Mouse (Mus musculus) lung, postnatal 0 days (tissue): ENCODE data around the gene Mapre3. TPM values are rescaled to one million over a fixed set of nuclear protein-coding genes. Genes with fewer than 3 reads are reported as not detected.

Source experiments
- ATAC-seq: fragments of 200-750 bp; cut with Nextera tagmentation; 2 replicates; pipeline ENCODE4 v1.8.0; 2017; ENCODE audit warnings: moderate library complexity
- DNase-seq: peaks from one replicate; pipeline ENCODE4 v3.0.0-alpha.2; 2016; ENCODE audit warnings: low spot score
- H3K27ac ChIP-seq: fragments of 300-500 bp; sonication (generic); 2 replicates; pipeline ENCODE4 v1.5.1; 2014; ENCODE audit warnings: antibody characterized with exemption, mild to moderate bottlenecking, low read length, mixed read lengths
- H3K27me3 ChIP-seq: fragments of 300-500 bp; sonication (generic); replicated peaks from 2 replicates; pipeline ENCODE4 v1.6.1; 2014; ENCODE audit warnings: low read length, mixed read lengths; ENCODE audit not compliant: insufficient read depth
- H3K36me3 ChIP-seq: fragments of 300-500 bp; sonication (generic); 2 replicates; pipeline ENCODE4 v1.6.1; 2014; ENCODE audit warnings: low read length, mixed read lengths; ENCODE audit not compliant: insufficient read depth
- H3K4me1 ChIP-seq: fragments of 300-500 bp; sonication (generic); 2 replicates; pipeline ENCODE4 v1.6.1; 2014; ENCODE audit warnings: antibody characterized with exemption, low read depth, low read length, mixed read lengths; ENCODE audit not compliant: insufficient read depth
- H3K4me2 ChIP-seq: fragments of 300-500 bp; sonication (generic); replicated peaks from 2 replicates; pipeline ENCODE4 v1.6.1; 2014; ENCODE audit warnings: low read depth, mild to moderate bottlenecking, low read length, moderate library complexity, mixed read lengths
- H3K4me3 ChIP-seq: fragments of 300-500 bp; sonication (generic); 2 replicates; pipeline ENCODE4 v1.5.1; 2014; ENCODE audit warnings: low read depth, low read length
- H3K9ac ChIP-seq: fragments of 300-500 bp; sonication (generic); replicated peaks from 2 replicates; pipeline ENCODE4 v1.6.1; 2014; ENCODE audit warnings: low read depth, mild to moderate bottlenecking
- H3K9me3 ChIP-seq: fragments of 300-500 bp; sonication (generic); 2 replicates; pipeline ENCODE4 v1.6.1; 2016; ENCODE audit warnings: low read length, mixed read lengths
- CTCF ChIP-seq: IDR thresholded peaks from 2 replicates; pipeline ENCODE4 v1.5.1; 2016; ENCODE audit warnings: antibody characterized with exemption, mild to moderate bottlenecking
- EP300 ChIP-seq: IDR thresholded peaks from 2 replicates; pipeline ENCODE4 v1.6.1; 2016; ENCODE audit warnings: antibody characterized with exemption, mild to moderate bottlenecking, control low read depth
- WGBS: fragments of 180-500 bp; shearing (Covaris S2); extraction: QIAGEN DNeasy Blood & Tissue Kit; methylation state at CpG from one replicate; pipeline ENCODE4 v1.1.7; 2014; 5-methylcytosine and 5-hydroxymethylcytosine counted together
- polyA plus RNA-seq: library from polyadenylated mRNA; unstranded; fragments of >200 nt; fragmentation: Nextera tagmentation; extraction: Ambion mirVana; gene quantifications from 2 replicates; pipeline ENCODE4 v1.2.1, GENCODE M21; 2015

The Mapre3 gene
- 23.2 and 27.2 TPM in 2 replicates for polyA plus RNA-seq

DNA sequence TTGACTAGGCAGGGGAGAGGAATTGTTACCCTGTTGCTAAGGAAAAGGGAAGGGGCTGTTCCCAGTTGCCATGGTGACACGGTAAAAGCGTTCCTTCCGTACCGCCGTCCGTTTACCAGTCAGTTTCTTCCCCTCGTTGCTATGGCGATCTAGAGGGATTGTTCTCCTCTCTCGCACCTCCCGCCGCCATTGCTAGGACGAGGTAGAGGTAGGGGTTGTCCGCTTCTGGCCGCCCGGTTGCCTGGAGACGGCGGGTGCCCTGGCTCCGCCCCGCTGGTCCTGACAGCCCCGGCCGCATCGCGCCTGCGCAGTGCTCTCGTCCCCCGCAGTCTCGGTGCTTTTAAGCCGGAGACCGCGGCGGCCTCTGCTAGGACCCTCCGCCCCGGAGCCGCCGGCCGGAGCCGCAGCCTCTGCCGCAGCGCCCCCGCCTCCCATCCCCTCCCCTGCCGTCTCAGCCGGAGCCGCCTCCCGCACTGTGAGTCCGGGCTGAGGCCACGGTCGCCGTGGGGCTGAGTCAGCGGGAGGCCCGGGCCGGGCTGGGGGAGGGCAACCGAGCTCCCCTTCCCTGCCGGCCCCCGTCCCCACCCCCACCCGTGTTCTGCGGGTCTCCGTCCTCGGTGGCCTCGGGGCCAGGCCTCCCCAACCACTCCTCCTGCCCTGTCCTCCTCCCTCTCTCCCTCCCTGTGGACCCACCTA, at the start of gene Mapre3:
Mapre3 (plus strand) TSS at position 218 of the 696 bp plus-strand sequence.
- Histone ChIP-seq H3K9ac (peak within 1 kb of the TSS; percentile 48), H3K4me2 (peak within 1 kb of the TSS; percentile 87), H3K4me1 (peaks cover 3% of the 10 kb centered on the region; the same call in 1 of the 2 replicates), H3K27me3 (no peaks in the 10 kb centered on the region), H3K36me3 (no peaks in the 10 kb centered on the region), H3K27ac (no peak within 1 kb of the TSS), H3K4me3 (peak within 1 kb of the TSS; percentile 70), H3K9me3 (no peaks in the 10 kb centered on the region)
- no peak for TF ChIP-seq EP300
- no peak for TF ChIP-seq CTCF
- ATAC-seq (peak; percentile 93), DNase-seq (peak; percentile 93)
- WGBS, result 2% methylated on average over 43 of the region's 59 CpGs

DNA sequence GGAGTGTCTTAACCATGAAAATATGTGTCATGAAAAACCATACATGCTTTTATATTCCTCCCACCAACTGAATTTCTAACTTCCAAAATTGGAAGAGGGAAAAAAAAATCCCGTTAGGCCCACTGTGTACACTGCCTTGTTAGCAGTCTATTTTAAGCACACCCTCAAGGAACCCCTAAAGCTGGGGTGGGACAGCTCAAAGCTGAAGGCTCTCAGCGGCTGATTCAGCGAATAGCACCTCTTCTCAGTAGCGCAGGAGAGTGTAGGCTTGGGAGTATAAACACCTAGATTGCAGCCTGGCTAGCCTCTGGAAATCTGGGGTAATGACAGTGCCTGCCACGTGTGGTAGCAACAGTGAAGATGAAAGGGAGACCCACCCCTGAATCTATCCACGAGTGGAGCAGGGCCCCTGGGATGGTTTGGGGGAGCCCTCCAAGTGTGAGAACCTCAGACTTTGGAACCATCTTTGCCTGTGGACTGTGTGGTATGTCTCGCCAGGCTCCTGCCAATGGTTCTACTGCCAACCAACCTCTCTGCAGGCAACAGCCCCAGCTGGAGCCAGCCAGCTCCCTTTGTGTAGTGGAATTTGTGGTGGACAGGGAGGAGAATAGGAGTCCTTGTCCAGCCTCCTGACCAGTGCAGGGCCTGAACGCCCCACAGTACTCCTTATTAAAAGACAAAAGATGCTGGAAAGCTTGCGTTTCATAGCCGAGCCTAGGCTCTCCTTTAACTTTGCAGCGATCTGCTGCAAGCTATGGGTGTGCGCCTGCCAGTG, 48.7 kb upstream of the Mapre3 start:
- Histone ChIP-seq H3K4me1 (peaks cover 7% of the 10 kb centered on the region; the same call in 1 of the 2 replicates), H3K9ac (no peak overlapping the region), H3K4me2 (no peak overlapping the region), H3K4me3 (no peak overlapping the region), H3K9me3 (no peaks in the 10 kb centered on the region), H3K27me3 (no peaks in the 10 kb centered on the region), H3K36me3 (no peaks in the 10 kb centered on the region), H3K27ac (no peak overlapping the region)
- DNase-seq (no peak), ATAC-seq (no peak)
- 80% methylated on average over 12 of the region's 12 CpGs for WGBS
- TF ChIP-seq CTCF (no peak), EP300 (no peak)

- 49% methylated on average over 4 of the region's 4 CpGs for WGBS
- Histone ChIP-seq H3K9ac (no peak overlapping the region), H3K9me3 (no peaks in the 10 kb centered on the region), H3K4me1 (peaks cover 7% of the 10 kb centered on the region; the same call in 1 of the 2 replicates), H3K4me2 (no peak overlapping the region), H3K36me3 (no peaks in the 10 kb centered on the region), H3K27me3 (no peaks in the 10 kb centered on the region), H3K27ac (no peak overlapping the region), H3K4me3 (no peak overlapping the region)
- TF ChIP-seq CTCF (no peak), EP300 (no peak)
- DNase-seq (no peak), ATAC-seq (no peak)
Measured at GRCm38 (mm10) chr5:30768082-30768481, 46.4 kb upstream of the Mapre3 start.

- Histone ChIP-seq H3K9me3 (no peaks in the 10 kb centered on the region), H3K27ac (peak overlapping the region; percentile 43; the same call in 1 of the 2 replicates), H3K27me3 (no peaks in the 10 kb centered on the region), H3K4me3 (no peak overlapping the region), H3K4me1 (peaks cover 7% of the 10 kb centered on the region; the same call in 1 of the 2 replicates), H3K36me3 (no peaks in the 10 kb centered on the region), H3K9ac (no peak overlapping the region), H3K4me2 (no peak overlapping the region)
- TF ChIP-seq CTCF, result no peak
- peak; percentile 72 for TF ChIP-seq EP300
- peak; percentile 81 for DNase-seq
- 11% methylated on average over 9 of the region's 9 CpGs for WGBS
- ATAC-seq, result peak; percentile 91
Measured at GRCm38 (mm10) chr5:30768598-30768997, 45.8 kb upstream of the Mapre3 start.

GRCm38 (mm10) chr5:30769075-30769474, 45.4 kb upstream of the Mapre3 start:
- Histone ChIP-seq H3K4me3 (no peak overlapping the region), H3K4me2 (no peak overlapping the region), H3K27ac (peak overlapping the region; percentile 43; the same call in 1 of the 2 replicates), H3K27me3 (peaks cover 2% of the 10 kb centered on the region; the same call in 1 of the 2 replicates), H3K9me3 (no peaks in the 10 kb centered on the region), H3K36me3 (no peaks in the 10 kb centered on the region), H3K9ac (no peak overlapping the region), H3K4me1 (peaks cover 7% of the 10 kb centered on the region; the same call in 1 of the 2 replicates)
- TF ChIP-seq CTCF (no peak), EP300 (no peak)
- ATAC-seq, result peak; percentile 73
- whole genome bisulfite sequencing, result 38% methylated on average over 9 of the region's 9 CpGs
- no peak for DNase-seq
